Mouse (Mus musculus): ENCODE results near the gene Galnt14. TPM values are rescaled to one million over a fixed set of nuclear protein-coding genes. Genes with fewer than 3 reads are reported as not detected.

Galnt14 gene
- polyA plus RNA-seq, 1 experiment from 2014 or later, result 28.4 TPM

DNA sequence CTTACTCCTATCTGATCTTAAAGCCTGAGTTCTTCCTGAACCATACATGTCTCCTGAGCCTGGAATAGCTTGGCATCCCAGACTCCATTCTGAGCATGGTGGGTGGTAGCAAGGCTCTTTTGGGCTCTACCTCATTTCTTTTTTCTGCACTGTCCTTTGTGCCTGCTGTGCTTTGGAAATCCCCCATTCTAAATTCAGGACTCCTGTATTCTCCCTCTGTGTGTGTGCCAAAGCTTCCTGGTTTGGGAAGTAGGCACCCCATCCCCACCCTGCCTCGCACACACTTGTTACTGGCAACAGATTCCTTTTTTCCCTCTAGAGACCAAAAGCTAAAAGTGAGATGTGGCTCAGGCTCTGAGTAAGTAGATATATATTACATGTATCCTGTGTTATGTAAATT, 191.9 kb downstream of the Galnt14 start:
- WGBS, result 68% methylated on average over 1 of the region's 1 CpGs
- no peaks in the 10 kb centered on the region for H3K4me1 ChIP-seq (replicated peaks)
- no peak overlapping the region for H3K4me3 ChIP-seq
- H3K4me2 ChIP-seq, result no peak overlapping the region
- no peaks in the 10 kb centered on the region for H3K9me3 ChIP-seq
- no peak overlapping the region for H3K27ac ChIP-seq (replicated peaks)
- H3K9ac ChIP-seq, result no peak overlapping the region
- no peaks in the 10 kb centered on the region for H3K27me3 ChIP-seq
- no peak for ATAC-seq (ENCODE audit: low read depth)
- no peaks in the 10 kb centered on the region for H3K36me3 ChIP-seq

DNA sequence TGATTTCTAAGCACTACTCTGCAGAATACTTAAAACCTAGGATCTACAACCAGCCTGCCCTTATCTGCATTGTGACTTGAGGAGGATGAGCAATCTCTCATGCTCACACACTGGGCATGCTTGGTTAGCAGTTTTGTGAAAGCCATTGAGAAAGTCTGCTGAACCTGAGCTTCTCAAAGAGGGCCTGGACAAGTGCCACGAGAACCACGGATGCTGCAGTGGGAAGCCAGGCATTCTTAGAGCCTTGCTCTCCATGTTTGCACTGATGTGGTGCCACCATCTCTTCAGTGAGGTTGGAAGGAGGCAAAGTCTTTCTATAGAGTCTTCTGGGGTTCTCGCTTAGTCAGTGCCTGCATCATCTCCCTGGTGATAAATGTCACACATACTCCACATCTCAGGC, 194.7 kb downstream of the Galnt14 start:
- no peak overlapping the region for H3K4me3 ChIP-seq
- no peaks in the 10 kb centered on the region for H3K9me3 ChIP-seq
- 93% methylated on average over 3 of the region's 3 CpGs for WGBS
- H3K4me2 ChIP-seq, result no peak overlapping the region
- no peak for ATAC-seq (ENCODE audit: low read depth)
- no peak overlapping the region for H3K27ac ChIP-seq (replicated peaks)
- no peak overlapping the region for H3K9ac ChIP-seq
- H3K27me3 ChIP-seq, result no peaks in the 10 kb centered on the region
- no peaks in the 10 kb centered on the region for H3K36me3 ChIP-seq
- no peaks in the 10 kb centered on the region for H3K4me1 ChIP-seq (replicated peaks)

DNA sequence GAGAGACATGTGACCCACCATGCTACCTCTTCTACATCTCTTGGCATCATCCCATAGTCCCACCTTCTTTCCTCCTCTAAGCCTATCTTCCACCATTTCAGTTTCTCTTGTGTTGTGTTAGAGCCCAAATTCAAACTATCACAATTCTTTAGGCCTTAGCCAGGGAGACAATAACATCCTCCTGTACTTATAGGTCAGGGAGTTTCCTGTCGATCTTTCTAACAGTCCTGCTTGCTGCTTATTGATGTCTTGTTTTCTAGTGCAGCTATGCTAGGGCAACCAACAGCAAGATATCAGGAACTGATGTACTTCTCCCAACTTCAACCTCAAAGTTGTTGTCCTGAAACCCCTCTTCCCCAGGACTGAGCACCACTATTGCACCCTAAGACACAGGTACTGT, 195.4 kb downstream of the Galnt14 start:
- Histone ChIP-seq H3K9me3 (no peaks in the 10 kb centered on the region), H3K27ac (replicated peaks) (no peak overlapping the region), H3K4me3 (no peak overlapping the region), H3K27me3 (no peaks in the 10 kb centered on the region), H3K36me3 (no peaks in the 10 kb centered on the region), H3K4me1 (replicated peaks) (no peaks in the 10 kb centered on the region), H3K9ac (no peak overlapping the region), H3K4me2 (no peak overlapping the region)
- 89% methylated on average over 1 of the region's 1 CpGs for WGBS
- no peak for ATAC-seq (ENCODE audit: low read depth)

DNA sequence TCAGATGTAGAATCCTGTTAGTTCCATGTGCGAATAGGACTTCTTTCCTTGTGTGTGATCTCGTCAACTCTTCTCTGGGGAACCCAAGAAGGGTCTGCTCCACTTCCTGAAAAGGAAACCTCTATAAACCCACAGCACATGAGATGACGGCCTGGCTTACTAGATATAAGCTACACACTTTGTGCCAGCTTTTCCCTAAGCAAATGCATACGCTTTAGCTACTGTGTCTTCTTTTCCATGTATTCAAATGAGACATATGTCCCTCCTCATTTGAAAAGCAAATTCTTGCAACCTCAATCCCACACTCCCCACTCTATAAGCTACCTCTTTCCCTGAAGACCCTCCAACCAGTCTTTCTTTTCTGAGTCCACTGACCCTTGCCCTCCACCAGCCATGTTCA, 196.0 kb downstream of the Galnt14 start:
- Histone ChIP-seq H3K4me1 (replicated peaks) (no peaks in the 10 kb centered on the region), H3K36me3 (0 out of 2 replicates have a peak, but pooled peaks cover 6% of the 10 kb centered on the region), H3K9ac (no peak overlapping the region), H3K4me3 (no peak overlapping the region), H3K9me3 (no peaks in the 10 kb centered on the region), H3K27me3 (no peaks in the 10 kb centered on the region), H3K27ac (replicated peaks) (no peak overlapping the region), H3K4me2 (no peak overlapping the region)
- ATAC-seq (ENCODE audit: low read depth), result no peak
- WGBS, result 90% methylated on average over 4 of the region's 4 CpGs

DNA sequence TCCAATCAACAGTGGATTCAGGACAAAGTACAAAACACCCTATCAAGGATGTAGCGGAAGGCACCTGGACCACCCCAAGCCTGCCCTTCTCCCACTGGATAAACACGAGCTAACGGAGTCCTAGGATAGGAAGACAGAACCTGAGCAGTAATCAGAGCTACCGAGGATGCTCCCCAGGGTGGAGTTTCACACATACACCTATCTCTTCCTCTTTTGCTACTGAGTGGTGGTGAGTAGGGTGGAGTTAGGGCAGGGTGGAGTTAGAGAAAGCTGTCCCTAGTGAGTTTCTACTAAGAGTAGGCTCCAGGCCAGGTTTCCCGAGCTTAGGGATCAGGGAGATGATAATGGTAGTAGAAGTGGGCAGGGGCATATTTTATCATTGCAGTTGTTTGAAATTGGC, 197.4 kb downstream of the Galnt14 start:
- Histone ChIP-seq H3K4me3 (no peak overlapping the region), H3K27ac (replicated peaks) (no peak overlapping the region), H3K4me1 (replicated peaks) (peaks cover 5% of the 10 kb centered on the region; the same call in 1 of the 2 replicates), H3K36me3 (0 out of 2 replicates have a peak, but pooled peaks cover 7% of the 10 kb centered on the region), H3K4me2 (no peak overlapping the region), H3K9me3 (no peaks in the 10 kb centered on the region), H3K27me3 (no peaks in the 10 kb centered on the region), H3K9ac (no peak overlapping the region)
- ATAC-seq (ENCODE audit: low read depth), result no peak
- 85% methylated on average over 5 of the region's 5 CpGs for WGBS

DNA sequence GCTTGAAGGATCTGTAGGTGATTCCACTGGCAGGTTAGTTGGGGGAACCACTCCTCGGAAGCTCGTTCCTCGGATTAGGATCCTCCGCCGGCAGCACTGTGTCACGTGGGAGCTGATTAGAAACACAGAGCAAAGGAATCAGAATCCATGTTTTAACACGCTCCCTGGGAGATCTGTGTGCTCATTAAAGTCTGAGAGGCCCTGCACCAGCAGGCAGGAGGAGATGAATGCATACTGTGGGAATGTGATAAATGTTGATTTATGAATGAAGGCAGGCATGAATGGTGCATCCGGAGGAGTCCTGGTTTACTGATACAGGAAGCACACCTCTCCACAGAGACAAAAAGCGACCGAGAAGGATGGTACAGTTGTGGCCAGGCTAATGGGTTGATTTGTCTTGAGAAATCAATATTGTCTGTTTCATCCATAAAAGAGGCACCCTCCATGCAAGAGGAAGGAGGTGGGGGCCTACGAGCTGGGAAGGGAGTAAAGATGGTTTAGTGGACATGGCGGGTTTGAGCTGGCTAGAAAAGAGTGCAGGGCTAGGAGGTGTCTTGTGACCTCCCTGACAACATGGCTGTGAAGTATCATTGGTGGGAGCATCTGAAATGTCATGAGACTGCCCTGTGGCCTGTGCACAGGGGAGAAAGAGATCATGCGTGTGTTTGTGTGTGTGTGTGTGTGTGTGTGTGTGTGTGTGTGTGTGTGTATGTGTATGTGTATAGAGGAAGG, 202.3 kb downstream of the Galnt14 start:
- Histone ChIP-seq H3K4me1 (replicated peaks) (peaks cover 9% of the 10 kb centered on the region; the same call in 1 of the 2 replicates), H3K27ac (replicated peaks) (peak overlapping the region; percentile 61), H3K36me3 (0 out of 2 replicates have a peak, but pooled peaks cover 7% of the 10 kb centered on the region), H3K9ac (no peak overlapping the region), H3K4me2 (no peak overlapping the region), H3K27me3 (no peaks in the 10 kb centered on the region), H3K9me3 (no peaks in the 10 kb centered on the region), H3K4me3 (no peak overlapping the region)
- ATAC-seq (ENCODE audit: low read depth), result peak; percentile 85
- WGBS, result 52% methylated on average over 13 of the region's 13 CpGs

DNA sequence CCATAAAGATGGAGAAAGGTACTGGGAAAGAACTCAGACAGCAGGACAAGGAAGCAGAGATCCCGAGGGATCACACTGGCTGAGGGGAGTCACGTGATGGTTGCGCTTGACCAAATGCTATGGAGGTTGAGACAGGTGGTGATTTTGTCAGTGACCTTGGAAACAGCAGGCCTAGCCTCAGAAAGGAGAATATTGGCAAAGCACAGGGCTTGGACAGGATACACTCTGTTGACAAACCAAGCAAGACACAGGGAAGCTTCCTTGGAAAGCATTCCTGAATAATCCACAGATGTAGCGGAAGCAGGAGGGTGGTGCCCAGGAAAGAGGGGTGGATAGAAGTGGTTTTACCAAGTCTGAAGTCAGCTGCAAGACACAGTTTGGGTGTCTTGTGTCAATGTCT, 206.1 kb downstream of the Galnt14 start:
- Histone ChIP-seq H3K9ac (no peak overlapping the region), H3K27me3 (no peaks in the 10 kb centered on the region), H3K4me2 (no peak overlapping the region), H3K36me3 (no peaks in the 10 kb centered on the region), H3K4me3 (no peak overlapping the region), H3K27ac (replicated peaks) (no peak overlapping the region), H3K9me3 (no peaks in the 10 kb centered on the region), H3K4me1 (replicated peaks) (peaks cover 9% of the 10 kb centered on the region; the same call in 1 of the 2 replicates)
- ATAC-seq (ENCODE audit: low read depth), result no peak
- 95% methylated on average over 4 of the region's 4 CpGs for WGBS

DNA sequence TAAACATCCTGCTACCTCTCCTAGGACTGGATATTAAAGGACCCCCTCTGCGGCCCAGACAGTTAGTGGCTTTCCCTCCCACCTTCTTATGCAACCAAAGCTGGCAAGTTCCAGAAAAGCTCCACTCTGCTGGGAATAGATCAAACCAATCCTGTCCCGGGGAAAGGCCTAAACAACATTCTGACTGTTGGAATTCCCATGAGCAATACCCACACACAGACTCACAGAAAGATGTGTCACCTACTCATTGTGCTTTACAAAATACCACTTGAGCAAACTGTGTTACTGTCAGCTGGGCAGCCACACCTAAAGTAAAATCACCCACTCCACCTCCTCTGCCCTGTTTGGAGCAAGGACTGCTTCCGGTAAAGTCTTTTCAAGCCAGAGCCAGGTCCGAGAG, 207.6 kb downstream of the Galnt14 start:
- no peak overlapping the region for H3K4me2 ChIP-seq
- no peaks in the 10 kb centered on the region for H3K9me3 ChIP-seq
- no peak overlapping the region for H3K9ac ChIP-seq
- H3K27ac ChIP-seq (replicated peaks), result no peak overlapping the region
- H3K4me3 ChIP-seq, result no peak overlapping the region
- H3K36me3 ChIP-seq, result no peaks in the 10 kb centered on the region
- H3K4me1 ChIP-seq (replicated peaks), result peaks cover 1% of the 10 kb centered on the region; the same call in 1 of the 2 replicates
- no peaks in the 10 kb centered on the region for H3K27me3 ChIP-seq
- 89% methylated on average over 4 of the region's 4 CpGs for WGBS
- no peak for ATAC-seq (ENCODE audit: low read depth)

DNA sequence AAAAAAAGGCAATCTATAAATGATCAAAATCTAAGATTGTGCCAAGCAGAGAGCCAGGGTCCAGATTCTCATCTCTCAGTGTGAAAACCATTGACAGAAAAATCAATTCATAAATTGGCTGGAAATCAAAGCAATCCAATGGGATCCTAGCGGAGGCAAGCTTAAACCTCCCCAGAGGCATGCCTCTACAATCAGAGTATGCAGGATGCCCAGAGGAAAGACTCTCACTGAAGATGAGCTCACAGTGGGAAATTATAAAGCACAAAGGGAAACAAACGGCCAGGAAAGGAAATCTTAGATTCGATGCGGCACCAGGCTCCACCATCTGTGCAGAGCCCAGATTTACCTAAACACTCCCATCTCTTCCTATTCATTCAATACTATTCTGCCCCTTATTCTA, 220.7 kb downstream of the Galnt14 start:
- H3K9me3 ChIP-seq, result no peaks in the 10 kb centered on the region
- no peak overlapping the region for H3K4me2 ChIP-seq
- H3K36me3 ChIP-seq, result peaks cover 8% of the 10 kb centered on the region; the same call in 1 of the 2 replicates
- peaks cover 35% of the 10 kb centered on the region for H3K4me1 ChIP-seq (replicated peaks)
- H3K27me3 ChIP-seq, result no peaks in the 10 kb centered on the region
- no peak for ATAC-seq (ENCODE audit: low read depth)
- peak overlapping the region; percentile 85 for H3K27ac ChIP-seq (replicated peaks)
- H3K9ac ChIP-seq, result no peak overlapping the region
- 48% methylated on average over 4 of the region's 4 CpGs for WGBS
- H3K4me3 ChIP-seq, result no peak overlapping the region

DNA sequence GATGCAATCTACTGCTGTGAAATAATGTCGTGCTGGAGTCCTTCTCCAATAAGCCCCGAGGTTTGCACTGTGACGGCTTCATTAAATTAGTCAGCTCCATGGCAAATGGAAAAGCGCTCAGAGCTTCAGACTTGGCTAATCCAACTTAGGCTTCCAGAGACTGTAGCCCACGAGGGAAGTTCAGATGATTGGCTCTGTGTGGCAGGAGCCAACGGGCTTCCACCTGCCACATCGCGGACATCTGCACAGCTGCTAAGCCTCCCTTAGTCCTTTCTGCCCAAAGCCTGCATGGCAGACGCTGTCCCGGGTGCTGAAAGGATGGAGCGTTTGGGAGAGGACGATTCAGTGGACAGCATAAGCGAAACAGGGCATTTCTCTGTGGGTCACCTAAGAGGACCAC, 222.5 kb downstream of the Galnt14 start:
- peak; percentile 54 for ATAC-seq (ENCODE audit: low read depth)
- Histone ChIP-seq H3K9me3 (no peaks in the 10 kb centered on the region), H3K27me3 (no peaks in the 10 kb centered on the region), H3K9ac (no peak overlapping the region), H3K27ac (replicated peaks) (peak overlapping the region; percentile 85), H3K4me2 (peak overlapping the region; percentile 31), H3K4me1 (replicated peaks) (peaks cover 40% of the 10 kb centered on the region), H3K4me3 (no peak overlapping the region), H3K36me3 (no peaks in the 10 kb centered on the region)
- 15% methylated on average over 13 of the region's 13 CpGs for WGBS

DNA sequence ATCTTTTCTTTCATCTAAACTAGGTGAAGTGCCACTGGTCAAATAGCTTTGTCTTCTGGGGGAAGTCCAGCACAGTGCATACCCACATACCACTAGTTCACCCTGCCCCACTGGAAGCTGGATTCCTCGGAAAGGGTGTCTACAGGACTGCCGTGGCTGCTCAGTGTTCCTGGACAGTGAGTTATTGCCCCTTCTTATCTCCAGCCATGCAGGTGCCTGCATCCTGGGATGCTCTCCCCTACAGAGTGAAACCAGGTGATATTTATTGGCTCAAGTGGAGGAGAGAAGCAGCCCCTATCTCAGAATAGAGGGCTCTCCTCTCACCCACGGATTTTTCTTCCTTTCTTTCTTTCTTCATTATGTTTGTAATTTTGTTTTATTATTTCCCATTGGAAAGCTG, 222.9 kb downstream of the Galnt14 start:
- peak; percentile 62; the same call in 1 of the 2 replicates for ATAC-seq (ENCODE audit: low read depth)
- Histone ChIP-seq H3K36me3 (no peaks in the 10 kb centered on the region), H3K9ac (peak overlapping the region; percentile 6; the same call in 1 of the 2 replicates), H3K4me3 (no peak overlapping the region), H3K4me1 (replicated peaks) (peaks cover 40% of the 10 kb centered on the region), H3K9me3 (no peaks in the 10 kb centered on the region), H3K27me3 (no peaks in the 10 kb centered on the region), H3K4me2 (no peak overlapping the region), H3K27ac (replicated peaks) (peak overlapping the region; percentile 85)
- WGBS, result 37% methylated on average over 3 of the region's 3 CpGs

DNA sequence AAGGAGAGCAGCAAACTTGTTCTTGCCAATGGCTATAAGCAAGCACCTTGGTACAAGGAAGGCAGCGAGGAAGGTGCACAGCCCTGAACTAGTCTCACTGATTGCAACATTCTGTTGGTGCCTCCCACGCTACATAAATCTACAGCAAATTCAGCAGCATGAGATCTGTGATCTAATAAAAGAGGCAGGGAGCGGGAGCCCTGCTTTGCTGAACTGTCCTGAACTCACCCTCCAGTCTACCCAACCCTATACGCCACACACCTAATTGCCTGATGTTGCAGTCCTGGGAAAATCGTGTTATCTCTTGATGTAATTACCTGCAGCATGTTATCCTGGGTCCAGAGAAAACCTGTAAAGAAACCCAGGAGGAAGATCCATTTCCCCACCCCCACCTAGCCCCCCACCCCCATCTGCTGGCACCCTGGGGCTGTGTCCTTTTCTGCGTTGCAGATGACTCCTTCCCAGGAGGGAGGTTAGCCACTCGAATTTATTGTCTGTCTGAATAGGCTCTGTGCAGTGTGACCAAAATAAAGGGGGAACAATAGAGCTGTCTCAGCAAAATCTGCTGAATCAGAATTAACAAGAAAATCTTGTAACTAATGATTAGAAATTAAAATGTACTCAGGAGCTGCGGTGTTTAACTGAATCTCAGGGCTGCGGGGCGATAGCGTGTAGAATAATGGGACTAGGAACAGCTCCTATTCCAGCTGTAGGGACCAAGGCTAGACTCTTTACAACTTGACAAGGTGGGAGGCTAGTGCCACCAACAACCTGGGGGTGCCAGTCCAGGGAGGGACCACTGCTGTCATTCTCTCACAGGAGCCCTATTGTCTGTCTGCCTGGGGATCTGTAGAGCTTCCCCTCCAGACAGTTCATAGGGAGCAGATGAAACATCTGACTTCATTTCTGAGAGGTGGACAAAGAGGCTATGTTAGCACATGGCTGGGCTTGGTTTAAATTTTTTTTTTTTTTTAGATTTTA, 232.9 kb downstream of the Galnt14 start:
- Histone ChIP-seq H3K4me2 (no peak overlapping the region), H3K27me3 (no peaks in the 10 kb centered on the region), H3K4me3 (no peak overlapping the region), H3K36me3 (no peaks in the 10 kb centered on the region), H3K9me3 (no peaks in the 10 kb centered on the region), H3K4me1 (replicated peaks) (peaks cover 37% of the 10 kb centered on the region), H3K27ac (replicated peaks) (peak overlapping the region; percentile 80), H3K9ac (no peak overlapping the region)
- 18% methylated on average over 11 of the region's 11 CpGs for WGBS
- ATAC-seq (ENCODE audit: low read depth), result peak; percentile 70; the same call in 1 of the 2 replicates
